Mouse (Mus musculus): ENCODE measurements at regions not wholly inside any gene's neighbourhood (a gene's known extent, or its start where the extent isn't known, plus 50 kb on each side); places are given as distances from the start of the nearest gene placed in this dataset.

DNA sequence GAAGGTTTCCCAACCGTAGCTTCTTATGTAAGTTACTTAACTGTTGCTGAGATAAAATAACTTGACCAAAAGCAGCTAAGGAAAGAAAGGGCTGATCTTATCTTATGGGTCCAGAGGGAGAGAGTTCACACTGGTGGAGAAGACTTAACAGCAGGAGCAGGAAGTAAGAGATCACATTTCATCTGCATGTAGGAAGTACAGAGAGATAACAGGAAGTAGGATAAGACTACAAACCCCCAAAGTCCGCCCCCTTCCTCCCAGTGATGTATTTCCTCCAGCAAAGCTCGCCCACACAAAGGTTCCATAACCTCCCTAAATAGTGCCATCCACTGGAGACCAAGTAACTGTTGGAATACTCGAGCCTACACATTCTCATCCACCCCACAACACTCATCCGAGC lies 79.2 kb upstream of the Tbc1d5 start:
- no peaks in the 10 kb centered on the region for H3K27me3 ChIP-seq (ENCODE audit: control insufficient read depth, insufficient read depth, low read length)

DNA sequence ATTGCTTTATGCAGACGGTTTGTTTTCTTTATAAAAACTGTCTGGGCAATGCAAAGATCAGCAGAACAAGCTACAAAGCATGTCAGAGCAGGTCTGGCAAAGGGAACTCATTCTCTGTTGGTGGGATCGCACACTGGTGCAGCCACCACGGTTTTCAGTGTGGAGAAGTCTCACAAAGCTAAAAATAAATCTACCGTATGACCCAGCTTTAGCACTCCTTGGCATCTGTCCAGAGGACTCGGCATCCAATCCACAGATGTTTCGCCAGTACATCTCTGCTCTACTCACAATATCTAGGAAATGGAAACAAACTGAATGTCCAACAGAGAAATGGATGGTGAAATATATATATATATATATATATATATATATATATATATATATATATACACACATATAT lies 69.4 kb upstream of the Tbc1d5 start:
- 39% methylated on average over 6 of the region's 6 CpGs for WGBS
- ATAC-seq (ENCODE audit: insufficient number of reproducible peaks, insufficient read depth, low FRiP score, low read depth), result no peak
- Histone ChIP-seq H3K27me3 (ENCODE audit: control insufficient read depth, insufficient read depth, low read length) (no peaks in the 10 kb centered on the region), H3K36me3 (ENCODE audit: control insufficient read depth, insufficient read depth, low read length) (no peaks in the 10 kb centered on the region), H3K9ac (replicated peaks; ENCODE audit: low read depth, low read length) (no peak overlapping the region), H3K27ac (ENCODE audit: low read length) (no peak overlapping the region), H3K4me1 (ENCODE audit: control insufficient read depth, insufficient read depth, low read length) (no peaks in the 10 kb centered on the region), H3K4me2 (replicated peaks; ENCODE audit: low read depth, low read length) (no peak overlapping the region), H3K4me3 (ENCODE audit: low read depth, low read length) (no peak overlapping the region), H3K9me3 (ENCODE audit: control insufficient read depth, low read depth, low read length) (no peaks in the 10 kb centered on the region)

More for the DNA sequence above, 79.2 kb upstream of the Tbc1d5 start:
- ATAC-seq (ENCODE audit: insufficient number of reproducible peaks, insufficient read depth, low FRiP score, low read depth), result no peak
- no peaks in the 10 kb centered on the region for H3K4me1 ChIP-seq (ENCODE audit: control insufficient read depth, insufficient read depth, low read length)
- no peak overlapping the region for H3K9ac ChIP-seq (replicated peaks; ENCODE audit: low read depth, low read length)
- H3K27ac ChIP-seq (ENCODE audit: low read length), result no peak overlapping the region
- no peak overlapping the region for H3K4me3 ChIP-seq (ENCODE audit: low read depth, low read length)
- no peaks in the 10 kb centered on the region for H3K36me3 ChIP-seq (ENCODE audit: control insufficient read depth, insufficient read depth, low read length)
- H3K9me3 ChIP-seq (ENCODE audit: control insufficient read depth, low read depth, low read length), result no peaks in the 10 kb centered on the region
- H3K4me2 ChIP-seq (replicated peaks; ENCODE audit: low read depth, low read length), result no peak overlapping the region
- WGBS, result 80% methylated on average over 5 of the region's 5 CpGs

DNA sequence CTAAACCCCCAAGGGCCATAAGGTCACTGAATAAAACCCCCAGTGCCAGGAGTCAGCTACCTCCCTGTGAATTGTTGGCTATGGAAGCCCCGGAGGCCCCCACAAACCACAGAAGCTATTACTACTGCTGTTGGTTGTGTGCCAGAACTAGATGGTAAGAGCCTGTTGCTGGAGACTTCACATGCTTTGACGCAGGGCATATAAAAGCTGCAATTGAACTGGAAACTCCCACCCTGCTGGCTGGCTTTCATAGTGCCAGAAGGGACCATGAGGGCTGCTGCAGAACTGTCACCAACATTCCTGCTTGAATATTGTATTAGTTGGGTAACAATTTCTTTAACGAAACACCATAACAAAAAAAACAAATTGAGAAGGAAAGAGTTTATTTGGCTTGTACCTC lies 66.9 kb upstream of the Tbc1d5 start:
- Histone ChIP-seq H3K4me2 (replicated peaks; ENCODE audit: low read depth, low read length) (no peak overlapping the region), H3K4me3 (ENCODE audit: low read depth, low read length) (no peak overlapping the region), H3K9ac (replicated peaks; ENCODE audit: low read depth, low read length) (no peak overlapping the region), H3K27me3 (ENCODE audit: control insufficient read depth, insufficient read depth, low read length) (no peaks in the 10 kb centered on the region), H3K9me3 (ENCODE audit: control insufficient read depth, low read depth, low read length) (no peaks in the 10 kb centered on the region), H3K27ac (ENCODE audit: low read length) (no peak overlapping the region), H3K4me1 (ENCODE audit: control insufficient read depth, insufficient read depth, low read length) (no peaks in the 10 kb centered on the region), H3K36me3 (ENCODE audit: control insufficient read depth, insufficient read depth, low read length) (no peaks in the 10 kb centered on the region)
- ATAC-seq (ENCODE audit: insufficient number of reproducible peaks, insufficient read depth, low FRiP score, low read depth), result no peak
- 82% methylated on average over 3 of the region's 3 CpGs for WGBS

DNA sequence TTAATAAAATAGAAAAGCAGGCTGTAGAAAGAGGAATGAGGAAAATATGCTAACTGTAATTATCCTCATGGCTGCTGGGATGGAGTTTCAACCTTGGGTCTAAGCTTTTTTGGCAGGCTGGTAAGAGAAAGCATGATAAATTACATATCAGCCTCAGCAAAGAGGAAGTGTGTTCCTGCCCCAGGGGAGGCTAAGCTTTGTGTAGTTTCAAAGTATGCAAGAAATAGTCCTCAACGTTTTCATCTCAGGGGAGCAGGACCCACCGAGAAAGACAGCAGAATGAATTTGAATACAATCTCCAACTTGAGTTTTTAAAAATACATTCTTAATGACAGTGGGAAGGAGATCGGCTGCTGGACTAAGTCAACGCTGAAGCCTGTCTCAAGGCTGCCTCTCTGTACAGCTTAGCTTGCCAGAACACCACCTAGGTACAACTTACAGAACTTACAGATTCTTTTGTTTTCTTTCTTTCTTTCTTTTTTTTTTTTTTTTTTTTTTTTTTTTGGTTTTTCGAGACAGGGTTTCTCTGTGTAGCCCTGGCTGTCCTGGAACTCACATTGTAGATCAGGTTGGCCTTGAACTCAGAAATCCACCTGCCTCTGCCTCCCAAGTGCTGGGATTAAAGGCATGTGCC lies 61.3 kb upstream of the Tbc1d5 start:
- WGBS, result 32% methylated on average over 4 of the region's 5 CpGs
- no peak for ATAC-seq (ENCODE audit: insufficient number of reproducible peaks, insufficient read depth, low FRiP score, low read depth)

DNA sequence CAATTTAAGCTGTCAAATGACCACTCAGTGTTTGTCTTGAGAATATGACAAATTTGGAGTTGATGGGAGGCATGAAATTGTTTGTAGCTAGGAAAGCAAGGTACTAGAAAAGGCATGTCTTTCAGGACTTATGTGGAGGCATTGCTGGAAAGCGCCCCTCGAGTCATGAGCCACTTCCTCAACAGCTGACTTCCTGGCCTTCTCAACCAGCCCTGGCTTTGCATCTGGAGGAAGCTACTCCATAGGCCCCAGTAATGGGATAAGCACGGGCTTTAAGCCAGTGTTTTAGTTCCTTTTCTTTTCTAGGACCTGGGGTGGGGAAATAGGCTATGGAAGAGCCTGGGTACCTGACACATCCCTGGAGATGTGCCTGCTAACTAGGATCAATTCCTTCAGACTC lies 60.3 kb upstream of the Tbc1d5 start:
- WGBS, result 61% methylated on average over 3 of the region's 3 CpGs

More for the DNA sequence above, 61.3 kb upstream of the Tbc1d5 start:
- H3K4me3 ChIP-seq (ENCODE audit: low read depth, low read length), result no peak overlapping the region
- no peaks in the 10 kb centered on the region for H3K27me3 ChIP-seq (ENCODE audit: control insufficient read depth, insufficient read depth, low read length)
- no peak overlapping the region for H3K9ac ChIP-seq (replicated peaks; ENCODE audit: low read depth, low read length)
- no peak overlapping the region for H3K4me2 ChIP-seq (replicated peaks; ENCODE audit: low read depth, low read length)
- no peak overlapping the region for H3K27ac ChIP-seq (ENCODE audit: low read length)
- no peaks in the 10 kb centered on the region for H3K36me3 ChIP-seq (ENCODE audit: control insufficient read depth, insufficient read depth, low read length)
- no peaks in the 10 kb centered on the region for H3K9me3 ChIP-seq (ENCODE audit: control insufficient read depth, low read depth, low read length)
- no peaks in the 10 kb centered on the region for H3K4me1 ChIP-seq (ENCODE audit: control insufficient read depth, insufficient read depth, low read length)

More for the DNA sequence above, 60.3 kb upstream of the Tbc1d5 start:
- Histone ChIP-seq H3K4me1 (ENCODE audit: control insufficient read depth, insufficient read depth, low read length) (no peaks in the 10 kb centered on the region), H3K9me3 (ENCODE audit: control insufficient read depth, low read depth, low read length) (no peaks in the 10 kb centered on the region), H3K27ac (ENCODE audit: low read length) (no peak overlapping the region), H3K9ac (replicated peaks; ENCODE audit: low read depth, low read length) (no peak overlapping the region), H3K36me3 (ENCODE audit: control insufficient read depth, insufficient read depth, low read length) (no peaks in the 10 kb centered on the region), H3K27me3 (ENCODE audit: control insufficient read depth, insufficient read depth, low read length) (no peaks in the 10 kb centered on the region), H3K4me2 (replicated peaks; ENCODE audit: low read depth, low read length) (no peak overlapping the region), H3K4me3 (ENCODE audit: low read depth, low read length) (no peak overlapping the region)
- ATAC-seq (ENCODE audit: insufficient number of reproducible peaks, insufficient read depth, low FRiP score, low read depth), result no peak

All from stomach, embryonic 14.5 days (tissue).